Mouse (Mus musculus): ENCODE measurements at regions not wholly inside any gene's neighbourhood (a gene's known extent, or its start where the extent isn't known, plus 50 kb on each side); places are given as distances from the start of the nearest gene placed in this dataset.

GRCm38 (mm10) chr1:51622181-51622862, 144.1 kb upstream of the Nabp1 start:
- ATAC-seq (replicated peaks; ENCODE audit: low FRiP score) = no peak
- H3K36me3 ChIP-seq (ENCODE audit: control insufficient read depth, insufficient read depth, low read length) = no peaks in the 10 kb centered on the region
- H3K27ac ChIP-seq (ENCODE audit: low read depth, low read length) = no peak overlapping the region
- H3K4me3 ChIP-seq (ENCODE audit: low read depth, low read length) = no peak overlapping the region
- H3K4me1 ChIP-seq (replicated peaks; ENCODE audit: control insufficient read depth, insufficient read depth, low read length) = no peaks in the 10 kb centered on the region
- 76% methylated on average over 9 of the region's 9 CpGs for WGBS
- H3K4me2 ChIP-seq = no peak overlapping the region
- DNase-seq (ENCODE audit: low spot score) = no peak
- no peaks in the 10 kb centered on the region for H3K9me3 ChIP-seq (ENCODE audit: control insufficient read depth, low read length)
- H3K9ac ChIP-seq (ENCODE audit: low read depth, low read length) = no peak overlapping the region
- H3K27me3 ChIP-seq (replicated peaks; ENCODE audit: control insufficient read depth, insufficient read depth, low read length) = no peaks in the 10 kb centered on the region

DNA sequence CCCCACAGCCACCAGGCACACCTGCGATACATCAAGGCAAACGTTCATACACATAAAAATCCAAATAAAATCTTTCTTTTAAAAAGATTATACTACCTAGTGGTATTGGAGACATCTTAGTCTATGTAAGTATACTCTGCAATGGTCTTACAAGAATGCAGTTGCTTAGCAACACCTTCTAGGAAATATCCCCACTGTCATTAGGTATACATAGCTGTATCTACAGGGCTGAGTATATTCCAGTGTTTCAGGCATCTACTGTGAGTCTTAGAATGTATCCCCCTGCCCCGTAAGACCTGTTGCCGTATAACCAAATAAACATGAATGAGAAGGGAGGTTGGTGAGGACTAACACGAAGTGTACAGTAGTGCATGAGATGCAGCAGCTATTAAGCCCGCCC, 142.8 kb upstream of the Nabp1 start:
- no peak for DNase-seq (ENCODE audit: low spot score)

GRCm38 (mm10) chr1:51617502-51618251, 139.5 kb upstream of the Nabp1 start:
- no peak overlapping the region for H3K27ac ChIP-seq (ENCODE audit: low read depth, low read length)
- 65% methylated on average over 13 of the region's 13 CpGs for WGBS
- H3K4me3 ChIP-seq (ENCODE audit: low read depth, low read length) = no peak overlapping the region
- DNase-seq (ENCODE audit: low spot score) = no peak
- no peaks in the 10 kb centered on the region for H3K27me3 ChIP-seq (replicated peaks; ENCODE audit: control insufficient read depth, insufficient read depth, low read length)
- H3K36me3 ChIP-seq (ENCODE audit: control insufficient read depth, insufficient read depth, low read length) = no peaks in the 10 kb centered on the region
- no peak for ATAC-seq (replicated peaks; ENCODE audit: low FRiP score)
- no peaks in the 10 kb centered on the region for H3K4me1 ChIP-seq (replicated peaks; ENCODE audit: control insufficient read depth, insufficient read depth, low read length)
- H3K9me3 ChIP-seq (ENCODE audit: control insufficient read depth, low read length) = no peaks in the 10 kb centered on the region
- H3K4me2 ChIP-seq = no peak overlapping the region
- H3K9ac ChIP-seq (ENCODE audit: low read depth, low read length) = no peak overlapping the region

More for the DNA sequence above, 142.8 kb upstream of the Nabp1 start:
- WGBS = 84% methylated on average over 6 of the region's 6 CpGs
- H3K9ac ChIP-seq (ENCODE audit: low read depth, low read length) = no peak overlapping the region
- H3K4me3 ChIP-seq (ENCODE audit: low read depth, low read length) = no peak overlapping the region
- no peak overlapping the region for H3K27ac ChIP-seq (ENCODE audit: low read depth, low read length)
- ATAC-seq (replicated peaks; ENCODE audit: low FRiP score) = no peak
- H3K4me1 ChIP-seq (replicated peaks; ENCODE audit: control insufficient read depth, insufficient read depth, low read length) = no peaks in the 10 kb centered on the region
- H3K9me3 ChIP-seq (ENCODE audit: control insufficient read depth, low read length) = no peaks in the 10 kb centered on the region
- no peak overlapping the region for H3K4me2 ChIP-seq
- H3K36me3 ChIP-seq (ENCODE audit: control insufficient read depth, insufficient read depth, low read length) = no peaks in the 10 kb centered on the region
- H3K27me3 ChIP-seq (replicated peaks; ENCODE audit: control insufficient read depth, insufficient read depth, low read length) = no peaks in the 10 kb centered on the region

DNA sequence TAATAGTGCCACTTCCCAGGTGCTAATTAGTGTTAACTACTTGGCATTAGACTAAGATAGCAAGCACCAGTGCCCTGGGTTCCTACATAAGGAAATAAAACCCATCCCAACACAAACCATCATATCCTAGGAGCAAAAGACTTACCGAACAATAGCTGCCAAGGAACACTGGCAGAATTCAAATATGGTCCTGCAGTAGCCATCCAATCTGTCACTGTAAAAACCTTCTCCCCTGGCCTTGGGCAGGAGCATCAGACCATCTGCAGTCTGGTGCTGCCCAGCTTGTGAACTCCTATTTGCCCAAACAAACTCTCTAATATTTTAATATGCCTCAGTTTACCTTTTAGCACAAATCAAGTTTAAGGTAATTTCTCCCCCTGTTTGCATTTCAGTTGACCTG, 137.9 kb upstream of the Nabp1 start:
- WGBS = 89% methylated on average over 1 of the region's 1 CpGs
- H3K27ac ChIP-seq (ENCODE audit: low read depth, low read length) = no peak overlapping the region
- H3K4me3 ChIP-seq (ENCODE audit: low read depth, low read length) = no peak overlapping the region
- no peaks in the 10 kb centered on the region for H3K36me3 ChIP-seq (ENCODE audit: control insufficient read depth, insufficient read depth, low read length)
- DNase-seq (ENCODE audit: low spot score) (no peak), ATAC-seq (replicated peaks; ENCODE audit: low FRiP score) (no peak)
- H3K9ac ChIP-seq (ENCODE audit: low read depth, low read length) = no peak overlapping the region
- H3K9me3 ChIP-seq (ENCODE audit: control insufficient read depth, low read length) = no peaks in the 10 kb centered on the region
- H3K4me1 ChIP-seq (replicated peaks; ENCODE audit: control insufficient read depth, insufficient read depth, low read length) = no peaks in the 10 kb centered on the region
- no peak overlapping the region for H3K4me2 ChIP-seq
- no peaks in the 10 kb centered on the region for H3K27me3 ChIP-seq (replicated peaks; ENCODE audit: control insufficient read depth, insufficient read depth, low read length)

DNA sequence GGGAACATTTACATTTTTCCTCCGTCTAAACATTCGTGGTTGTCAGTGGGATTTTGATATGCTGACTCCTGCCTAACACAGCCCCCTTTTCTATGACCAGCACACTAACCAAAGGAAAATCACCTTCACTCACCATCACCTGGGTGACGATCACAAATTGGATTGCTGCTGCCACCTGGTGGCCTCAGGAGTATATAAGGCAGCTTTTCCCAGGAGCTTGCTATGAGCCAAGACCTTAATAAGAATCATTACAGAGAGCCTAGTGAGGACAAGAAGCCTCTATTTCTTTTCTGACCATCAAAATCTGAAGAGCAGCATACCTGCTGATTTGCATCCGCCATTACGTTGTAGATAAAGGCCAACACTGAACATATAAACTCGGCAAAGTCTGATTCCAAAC, 137.3 kb upstream of the Nabp1 start:
- Histone ChIP-seq H3K9me3 (ENCODE audit: control insufficient read depth, low read length) (no peaks in the 10 kb centered on the region), H3K4me2 (no peak overlapping the region), H3K4me1 (replicated peaks; ENCODE audit: control insufficient read depth, insufficient read depth, low read length) (no peaks in the 10 kb centered on the region), H3K27me3 (replicated peaks; ENCODE audit: control insufficient read depth, insufficient read depth, low read length) (no peaks in the 10 kb centered on the region), H3K9ac (ENCODE audit: low read depth, low read length) (no peak overlapping the region), H3K4me3 (ENCODE audit: low read depth, low read length) (no peak overlapping the region), H3K27ac (ENCODE audit: low read depth, low read length) (no peak overlapping the region), H3K36me3 (ENCODE audit: control insufficient read depth, insufficient read depth, low read length) (no peaks in the 10 kb centered on the region)
- DNase-seq (ENCODE audit: low spot score) (no peak), ATAC-seq (replicated peaks; ENCODE audit: low FRiP score) (no peak)
- WGBS = 26% methylated on average over 6 of the region's 6 CpGs

DNA sequence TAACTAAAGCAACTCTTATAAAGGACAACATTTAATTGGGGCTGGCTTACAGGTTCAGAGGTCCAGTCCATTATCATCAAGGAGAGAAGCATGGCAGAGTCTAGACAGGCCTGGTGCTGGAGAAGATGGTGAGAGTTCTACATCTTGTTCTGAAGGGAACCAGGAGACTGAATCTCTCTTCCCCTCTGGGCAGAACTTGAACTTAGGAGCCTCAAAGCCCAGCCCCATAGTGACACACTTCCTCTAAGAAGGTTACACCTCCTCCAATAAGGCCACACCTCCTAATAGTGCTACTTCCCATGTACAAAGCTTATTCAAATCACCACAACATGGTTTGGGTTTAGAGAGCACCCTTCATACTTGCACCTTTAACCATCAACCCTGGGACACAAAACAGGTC, 136.5 kb upstream of the Nabp1 start:
- Histone ChIP-seq H3K4me2 (no peak overlapping the region), H3K4me1 (replicated peaks; ENCODE audit: control insufficient read depth, insufficient read depth, low read length) (no peaks in the 10 kb centered on the region), H3K4me3 (ENCODE audit: low read depth, low read length) (no peak overlapping the region), H3K27me3 (replicated peaks; ENCODE audit: control insufficient read depth, insufficient read depth, low read length) (no peaks in the 10 kb centered on the region), H3K9ac (ENCODE audit: low read depth, low read length) (no peak overlapping the region), H3K27ac (ENCODE audit: low read depth, low read length) (no peak overlapping the region), H3K36me3 (ENCODE audit: control insufficient read depth, insufficient read depth, low read length) (no peaks in the 10 kb centered on the region), H3K9me3 (ENCODE audit: control insufficient read depth, low read length) (no peaks in the 10 kb centered on the region)
- DNase-seq (ENCODE audit: low spot score) (no peak), ATAC-seq (replicated peaks; ENCODE audit: low FRiP score) (no peak)

GRCm38 (mm10) chr1:51609295-51609694, 131.1 kb upstream of the Nabp1 start:
- no peaks in the 10 kb centered on the region for H3K36me3 ChIP-seq (ENCODE audit: control insufficient read depth, insufficient read depth, low read length)
- H3K27ac ChIP-seq (ENCODE audit: low read depth, low read length) = no peak overlapping the region
- H3K4me2 ChIP-seq = no peak overlapping the region
- DNase-seq (ENCODE audit: low spot score) (no peak), ATAC-seq (replicated peaks; ENCODE audit: low FRiP score) (no peak)
- H3K27me3 ChIP-seq (replicated peaks; ENCODE audit: control insufficient read depth, insufficient read depth, low read length) = no peaks in the 10 kb centered on the region
- 79% methylated on average over 5 of the region's 5 CpGs for WGBS
- H3K9ac ChIP-seq (ENCODE audit: low read depth, low read length) = no peak overlapping the region
- no peak overlapping the region for H3K4me3 ChIP-seq (ENCODE audit: low read depth, low read length)
- no peaks in the 10 kb centered on the region for H3K4me1 ChIP-seq (replicated peaks; ENCODE audit: control insufficient read depth, insufficient read depth, low read length)
- H3K9me3 ChIP-seq (ENCODE audit: control insufficient read depth, low read length) = no peaks in the 10 kb centered on the region

DNA sequence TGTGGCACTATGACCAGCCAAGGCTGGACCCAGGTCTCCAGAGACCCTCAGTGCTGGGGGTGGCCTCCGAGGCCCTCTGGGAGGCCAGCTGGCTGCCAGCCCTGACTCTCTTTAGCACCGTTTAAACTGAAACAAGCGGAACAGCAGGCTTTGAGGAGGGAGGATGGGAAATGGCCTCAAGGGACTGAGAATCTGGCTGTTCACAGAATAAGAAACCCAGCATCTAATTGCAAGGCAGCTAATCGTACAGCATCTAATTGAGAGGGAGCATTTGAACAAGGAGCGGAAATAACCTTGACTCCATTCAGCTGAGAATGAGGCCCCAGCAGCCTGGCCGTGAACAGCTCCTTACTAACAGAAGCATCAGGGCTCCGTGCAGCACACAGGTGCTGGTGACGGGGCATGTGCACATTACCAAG, 129.2 kb upstream of the Nabp1 start:
- Histone ChIP-seq H3K36me3 (ENCODE audit: control insufficient read depth, insufficient read depth, low read length) (no peaks in the 10 kb centered on the region), H3K4me1 (replicated peaks; ENCODE audit: control insufficient read depth, insufficient read depth, low read length) (no peaks in the 10 kb centered on the region), H3K27ac (ENCODE audit: low read depth, low read length) (no peak overlapping the region), H3K9ac (ENCODE audit: low read depth, low read length) (no peak overlapping the region), H3K4me3 (ENCODE audit: low read depth, low read length) (no peak overlapping the region), H3K4me2 (no peak overlapping the region), H3K9me3 (ENCODE audit: control insufficient read depth, low read length) (no peaks in the 10 kb centered on the region), H3K27me3 (replicated peaks; ENCODE audit: control insufficient read depth, insufficient read depth, low read length) (no peaks in the 10 kb centered on the region)
- DNase-seq (ENCODE audit: low spot score) = no peak
- ATAC-seq (replicated peaks; ENCODE audit: low FRiP score) = no peak
- 79% methylated on average over 8 of the region's 8 CpGs for WGBS

- Histone ChIP-seq H3K9ac (ENCODE audit: low read depth, low read length) (no peak overlapping the region), H3K36me3 (ENCODE audit: control insufficient read depth, insufficient read depth, low read length) (no peaks in the 10 kb centered on the region), H3K4me1 (replicated peaks; ENCODE audit: control insufficient read depth, insufficient read depth, low read length) (no peaks in the 10 kb centered on the region), H3K27ac (ENCODE audit: low read depth, low read length) (no peak overlapping the region), H3K27me3 (replicated peaks; ENCODE audit: control insufficient read depth, insufficient read depth, low read length) (no peaks in the 10 kb centered on the region), H3K4me3 (ENCODE audit: low read depth, low read length) (no peak overlapping the region), H3K9me3 (ENCODE audit: control insufficient read depth, low read length) (no peaks in the 10 kb centered on the region), H3K4me2 (no peak overlapping the region)
- DNase-seq (ENCODE audit: low spot score) (no peak), ATAC-seq (replicated peaks; ENCODE audit: low FRiP score) (no peak)
- WGBS = 80% methylated on average over 6 of the region's 6 CpGs
Measured at GRCm38 (mm10) chr1:51602071-51602470, 123.8 kb upstream of the Nabp1 start.
